Mouse (Mus musculus) Patski (cell line): Measurements from ENCODE around the gene Gp1bb. TPM values are rescaled to one million over a fixed set of nuclear protein-coding genes. Genes with fewer than 3 reads are reported as not detected.
A peak's percentile ranks its signal among the peaks of the same experiment; 100 is the strongest.

Experiments
- ATAC-seq: fragments of 100-300 bp; one replicate; pipeline ENCODE4 v1.8.0; 2021
- CTCF ChIA-PET: fragments of 350-600 bp; sonication (Branson Sonifier 250); formaldehyde crosslinking; loops from one replicate; lab custom pipeline; 2022; ENCODE audit warnings: inconsistent platforms; lab: Charles Lee
- POLR2A ChIA-PET: fragments of 350-600 bp; sonication (Branson Sonifier 250); formaldehyde crosslinking; loops from one replicate; lab custom pipeline; 2022; ENCODE audit warnings: antibody characterized with exemption, inconsistent platforms; lab: Charles Lee
- DNase-seq: peaks from one replicate; pipeline ENCODE4 v3.0.0-alpha.2; 2011; ENCODE audit warnings: low read depth, low spot score
- H3K27me3 ChIP-seq: fragments of 371-371 bp; one replicate; pipeline ENCODE4 v1.5.1; 2021
- CTCF ChIP-seq: fragments of 100-300 bp; IDR thresholded peaks from one replicate; pipeline ENCODE4 v1.5.1; 2021
- in situ Hi-C: fragments of 300-500 bp; cut with MboI; formaldehyde crosslinking; loops from 3 replicates; pipeline ENCODE4 v1.11.1; 2018; ENCODE audit warnings: low pct_unique_long_range_greater_than_20kb, mixed read lengths
- polyA plus RNA-seq: library from polyadenylated mRNA; unstranded; gene quantifications from one replicate; pipeline ENCODE4 v1.2.3, GENCODE M21; 2021

Gene Gp1bb
- polyA plus RNA-seq, 1 experiment from 2014 or later, result 0.91 TPM

DNA sequence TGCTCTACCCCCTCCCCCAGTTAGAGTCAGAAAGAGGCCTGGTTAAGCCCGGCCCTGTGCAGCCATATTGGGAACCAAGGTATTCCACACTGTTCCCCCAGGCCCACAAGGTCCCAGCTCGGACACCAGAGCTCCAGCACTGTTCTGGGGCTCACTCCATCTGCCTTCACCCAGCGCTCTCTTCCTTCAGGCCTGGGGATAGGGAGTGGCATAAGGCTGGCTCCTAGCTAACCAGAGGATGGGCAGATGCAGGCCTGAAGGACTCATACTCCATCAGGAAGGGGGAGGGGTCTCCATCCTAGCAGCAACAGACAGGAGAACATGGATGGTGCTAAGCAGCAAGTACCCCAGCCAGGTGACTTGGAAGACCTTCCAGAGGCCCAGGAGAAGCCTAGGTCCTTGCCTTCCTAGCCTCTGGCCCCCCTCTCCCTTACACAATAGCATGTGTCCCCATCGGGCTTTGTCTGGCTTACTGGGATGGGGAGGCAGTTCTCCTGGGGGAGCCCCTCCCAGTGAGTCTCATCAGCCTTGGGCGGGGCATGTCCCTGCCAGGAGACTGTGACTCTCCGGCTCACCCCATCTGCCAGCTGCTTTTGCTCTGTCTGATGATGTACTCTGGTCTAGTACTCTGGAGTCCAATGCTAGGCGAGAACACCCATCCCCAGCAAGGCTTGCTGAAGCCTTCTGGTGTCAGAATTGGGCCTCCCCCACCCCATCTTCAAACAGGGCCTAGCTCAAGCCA is 6.2 kb upstream of the Gp1bb start:
- ChIA-PET POLR2A (interaction anchor here (0.7 kb wide), 1 partner anchor 56 kb away, joined by 3 read pairs; no protein-coding TSS in a partner anchor), CTCF (interaction anchor here (2.6 kb wide), 1 partner anchor 50 kb away, joined by 9 read pairs; no protein-coding TSS in a partner anchor)
- ATAC-seq, result no peak
- TF ChIP-seq CTCF, result no peak
- no peak for DNase-seq
- no peaks in the 10 kb centered on the region for H3K27me3 ChIP-seq
- in situ Hi-C loops, result no loop called here

DNA sequence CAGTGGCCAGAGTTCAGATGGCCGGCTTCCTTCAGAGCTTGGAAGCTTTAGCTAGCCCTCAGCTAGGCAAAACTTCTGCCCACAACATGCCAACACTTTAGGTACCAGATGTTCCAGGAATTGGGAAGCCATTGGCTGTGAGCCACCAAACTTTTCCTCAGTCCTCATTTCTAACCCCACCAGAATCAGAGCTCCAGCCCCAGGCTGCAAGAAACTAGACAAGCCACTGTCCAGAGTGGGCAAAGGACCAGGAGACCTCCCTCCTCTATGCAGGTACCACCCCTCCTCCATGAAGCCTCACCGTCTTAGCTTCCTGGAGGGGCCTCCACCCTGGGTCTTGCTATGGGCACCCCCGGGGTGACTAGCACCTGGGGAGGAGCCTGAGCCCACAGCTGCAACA is 5.0 kb upstream of the Gp1bb start:
- in situ Hi-C loops, result no loop called here
- CTCF ChIA-PET, result interaction anchor here (2.6 kb wide), 1 partner anchor 51 kb away, joined by 9 read pairs; no protein-coding TSS in a partner anchor
- TF ChIP-seq CTCF, result no peak
- POLR2A ChIA-PET, result no interaction called here
- no peaks in the 10 kb centered on the region for H3K27me3 ChIP-seq
- ATAC-seq, result no peak
- DNase-seq, result no peak

DNA sequence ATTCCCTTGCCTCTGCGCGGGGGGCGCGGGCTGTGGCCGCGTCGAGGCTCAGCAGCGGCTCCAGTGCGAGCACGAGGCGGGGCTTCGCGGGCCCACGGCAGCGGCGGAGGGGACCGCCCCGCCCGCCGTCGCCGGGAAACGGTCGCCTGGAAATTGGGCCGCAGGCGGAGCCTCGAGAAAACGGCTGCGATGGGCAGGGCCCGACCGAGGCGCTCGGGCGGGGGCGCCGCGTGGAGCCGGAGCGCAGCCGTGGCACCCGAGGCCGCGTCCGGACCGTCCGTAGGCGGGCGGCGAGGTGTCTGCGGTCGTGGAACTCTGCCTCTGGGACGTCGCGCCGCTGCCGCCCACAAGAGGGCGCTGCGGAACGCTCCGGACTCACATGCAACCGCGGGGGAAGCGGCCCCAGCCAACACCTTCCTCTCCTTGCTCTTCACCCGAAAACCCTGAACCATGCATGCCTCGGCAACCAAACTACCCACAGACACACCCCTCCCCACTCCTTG is 4.2 kb upstream of the Gp1bb start, which contains the start of gene Gm49601:
Gm49601 (minus strand) TSS at position 52 of the 503 bp plus-strand sequence.
- DNase-seq (no peak), ATAC-seq (peak; percentile 28)
- in situ Hi-C loops, result no loop called here
- ChIA-PET POLR2A (no interaction called here), CTCF (interaction anchor here (2.6 kb wide), 1 partner anchor 52 kb away, joined by 9 read pairs; no protein-coding TSS in a partner anchor)
- H3K27me3 ChIP-seq, result no peaks in the 10 kb centered on the region
- no peak for TF ChIP-seq CTCF

DNA sequence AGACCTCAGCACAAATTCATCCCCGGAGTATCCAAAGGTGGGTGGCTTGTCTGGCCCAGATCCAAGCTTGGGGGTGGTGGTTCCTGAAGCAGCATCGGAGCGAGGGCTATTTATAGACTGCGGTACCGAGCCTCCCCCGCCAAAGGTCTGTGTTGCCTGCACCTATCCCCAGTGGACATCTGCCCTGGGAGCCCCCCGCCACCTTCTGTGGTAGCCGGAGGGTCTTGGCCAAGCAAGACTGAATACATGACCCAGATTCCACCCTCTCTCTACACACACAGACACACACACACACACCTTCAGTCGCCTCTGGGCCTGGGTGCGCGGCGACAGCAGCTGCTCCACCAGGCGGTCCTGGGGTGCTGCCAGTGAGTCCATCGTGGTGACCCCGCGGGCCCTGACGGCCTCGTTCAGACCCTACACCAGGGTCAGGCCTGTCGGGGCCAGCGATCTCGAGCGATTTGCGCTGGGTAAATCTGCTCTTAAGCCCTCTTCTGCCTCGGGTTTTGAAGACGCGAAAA is 3.6 kb upstream of the Gp1bb start:
- CTCF ChIA-PET, result no interaction called here
- no peaks in the 10 kb centered on the region for H3K27me3 ChIP-seq
- in situ Hi-C loops, result no loop called here
- no peak for TF ChIP-seq CTCF
- DNase-seq (no peak), ATAC-seq (no peak)
- POLR2A ChIA-PET, result no interaction called here

DNA sequence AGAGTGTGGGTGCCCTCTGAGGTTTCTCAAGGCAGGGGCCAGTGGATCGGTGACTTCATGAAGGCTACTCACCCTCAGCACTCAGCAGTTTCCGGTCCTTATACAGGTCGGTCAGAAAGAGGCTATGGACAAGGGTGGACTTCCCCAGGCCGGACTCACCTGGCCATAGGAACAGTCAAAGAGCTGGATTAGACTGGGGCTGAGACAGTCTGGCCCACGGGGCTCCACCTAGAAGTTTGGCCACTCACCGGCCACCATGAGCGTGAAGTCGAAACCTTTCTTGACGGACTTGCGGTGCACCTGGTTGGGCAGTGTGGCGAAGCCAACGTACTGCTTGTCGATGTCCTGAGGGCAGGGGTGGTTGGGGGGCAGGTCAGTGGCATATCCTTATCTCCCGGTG is 2.9 kb upstream of the Gp1bb start:
- in situ Hi-C loops, result no loop called here
- CTCF ChIA-PET, result no interaction called here
- POLR2A ChIA-PET, result no interaction called here
- no peak for DNase-seq
- TF ChIP-seq CTCF, result no peak
- no peak for ATAC-seq
- H3K27me3 ChIP-seq, result no peaks in the 10 kb centered on the region

DNA sequence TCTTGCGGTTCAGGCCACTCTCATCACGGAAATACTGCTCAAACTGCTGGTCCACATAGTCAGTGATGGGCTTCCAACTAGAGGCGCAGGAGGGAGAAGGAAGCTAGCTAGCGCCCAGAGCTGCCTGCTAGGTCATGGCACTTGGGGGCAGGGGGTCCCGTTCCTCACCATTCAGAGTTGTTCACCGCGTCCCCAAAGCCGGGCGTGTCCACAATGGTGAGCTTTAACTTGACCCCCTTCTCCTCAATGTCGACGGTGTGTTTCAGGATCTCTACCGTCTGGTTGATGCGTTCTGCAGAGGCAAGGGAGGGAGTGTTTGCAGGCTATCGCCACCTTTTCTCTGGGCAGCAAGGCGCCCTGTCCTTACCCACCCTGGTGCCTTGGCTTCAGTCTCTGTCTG is 2.4 kb upstream of the Gp1bb start:
- ChIA-PET POLR2A (interaction anchor here (0.6 kb wide), 1 partner anchor 117 kb away, joined by 3 read pairs; no protein-coding TSS in a partner anchor), CTCF (no interaction called here)
- DNase-seq (no peak), ATAC-seq (no peak)
- H3K27me3 ChIP-seq, result no peaks in the 10 kb centered on the region
- in situ Hi-C loops, result no loop called here
- no peak for TF ChIP-seq CTCF

DNA sequence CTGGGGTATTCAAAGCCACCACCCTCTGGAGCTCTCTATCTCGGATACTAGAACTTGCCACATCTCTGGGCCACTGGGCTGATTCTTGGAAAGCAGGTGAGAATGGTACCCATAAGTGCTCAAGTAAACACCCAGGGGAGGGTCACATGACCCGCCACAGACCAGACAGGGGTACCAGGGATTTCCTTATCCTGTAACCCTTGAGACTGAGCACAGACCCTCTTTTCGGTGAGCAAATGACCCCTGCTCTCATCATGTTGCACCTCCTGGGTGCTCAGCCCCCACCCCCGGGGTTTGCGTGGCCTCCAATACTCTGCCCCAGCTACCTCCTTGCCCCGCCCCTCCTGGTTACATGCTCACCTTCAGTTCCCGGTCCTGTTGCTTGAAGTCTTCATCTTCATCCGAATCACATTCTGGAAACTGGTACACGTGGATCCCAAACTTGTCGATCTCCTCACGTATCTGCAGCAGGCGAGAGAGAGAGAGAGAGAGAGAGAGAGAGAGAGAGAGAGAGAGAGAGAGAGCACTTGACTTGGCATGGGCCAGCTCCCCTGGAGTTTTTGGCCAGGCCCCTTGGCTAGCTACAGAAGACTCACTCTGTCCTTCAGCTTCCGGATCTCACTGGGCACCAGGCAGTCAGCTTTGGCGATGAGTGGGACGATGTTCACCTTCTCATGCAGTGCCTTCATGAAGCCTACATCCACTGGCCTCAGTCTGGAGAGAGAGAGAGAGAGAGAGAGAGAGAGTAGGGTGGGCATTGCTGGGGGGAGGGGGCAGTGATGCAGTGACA is 1.7 kb upstream of the Gp1bb start:
- in situ Hi-C loops, result no loop called here
- no peak for TF ChIP-seq CTCF
- no peaks in the 10 kb centered on the region for H3K27me3 ChIP-seq
- POLR2A ChIA-PET, result interaction anchor here (0.6 kb wide), 1 partner anchor 117 kb away, joined by 3 read pairs; no protein-coding TSS in a partner anchor
- DNase-seq (no peak), ATAC-seq (no peak)
- CTCF ChIA-PET, result no interaction called here

DNA sequence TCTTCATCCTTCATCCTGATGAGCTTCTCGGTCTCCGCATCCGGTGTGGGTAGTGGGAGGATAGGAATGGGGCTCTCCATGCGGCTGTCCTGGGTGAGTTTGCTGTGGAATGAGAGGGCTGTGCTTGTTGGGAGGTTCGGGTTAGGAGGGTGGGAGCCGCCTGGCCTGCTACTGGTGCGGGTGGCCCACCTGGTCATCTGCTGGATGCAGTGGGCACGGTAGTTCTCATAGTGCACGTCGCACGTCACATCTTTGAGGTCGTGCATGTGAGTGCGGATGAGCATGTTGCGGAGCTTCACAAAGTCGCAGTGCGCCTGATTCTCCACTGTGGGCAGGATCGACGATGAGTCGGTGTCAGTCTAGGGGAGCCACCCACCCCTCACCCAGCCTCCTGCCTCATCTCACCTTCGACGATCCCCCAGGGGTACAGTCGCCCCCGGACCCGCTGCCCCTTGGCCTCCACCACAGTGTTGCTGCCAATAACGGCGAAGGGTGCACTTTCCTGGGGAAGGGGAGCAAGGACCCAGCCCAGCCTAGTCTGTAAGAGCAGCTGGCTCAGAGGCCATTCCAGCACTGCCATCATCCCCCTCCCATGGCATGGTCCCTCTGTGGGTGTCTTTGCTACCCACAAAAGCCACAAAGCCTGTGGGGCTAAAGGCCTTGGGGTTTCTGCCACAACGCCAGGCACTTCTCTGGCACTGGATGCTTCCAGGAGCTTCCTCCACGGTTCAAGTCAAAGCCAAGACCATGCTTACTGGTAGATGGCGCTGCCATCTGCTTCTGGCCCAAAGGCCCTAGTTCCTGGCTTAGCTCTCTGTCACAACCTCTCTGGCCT is 930 bp upstream of the Gp1bb start:
- no peak for TF ChIP-seq CTCF
- POLR2A ChIA-PET, result no interaction called here
- in situ Hi-C loops, result no loop called here
- DNase-seq, result no peak
- H3K27me3 ChIP-seq, result no peaks in the 10 kb centered on the region
- ATAC-seq, result no peak
- CTCF ChIA-PET, result no interaction called here

DNA sequence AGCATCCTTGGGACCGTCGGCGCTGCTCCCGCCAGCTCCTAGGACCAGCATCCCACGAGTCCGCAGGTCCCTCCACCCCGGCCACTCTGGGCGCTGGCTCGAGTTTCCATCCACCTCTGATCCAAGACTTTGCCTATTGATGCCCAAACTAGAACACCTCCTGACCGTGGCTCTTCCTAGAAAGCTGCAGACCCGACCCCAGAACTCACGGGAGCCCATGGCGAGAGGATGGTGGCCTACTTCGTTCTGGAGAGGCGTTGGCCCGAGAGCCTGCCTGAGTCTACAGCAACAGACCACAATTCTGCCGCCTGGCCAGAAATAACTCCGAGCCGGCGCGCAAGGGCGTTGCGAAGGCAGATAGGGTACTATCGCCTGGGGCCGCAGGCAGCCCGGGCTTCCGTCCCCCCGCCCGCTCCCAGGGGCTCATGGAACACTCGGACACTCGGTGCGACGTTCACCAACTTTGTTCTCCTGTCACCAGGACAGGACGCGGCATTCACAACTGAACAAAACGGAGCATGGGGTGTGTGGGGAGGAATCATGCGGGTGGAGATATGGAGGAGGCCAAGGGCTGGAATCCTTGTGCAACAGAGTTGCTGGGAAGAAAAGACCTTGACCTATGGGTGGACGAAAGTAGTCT is 721 bp downstream of the Gp1bb start:
- DNase-seq (no peak), ATAC-seq (no peak)
- ChIA-PET POLR2A (no interaction called here), CTCF (no interaction called here)
- in situ Hi-C loops, result no loop called here
- TF ChIP-seq CTCF, result no peak
- H3K27me3 ChIP-seq, result no peaks in the 10 kb centered on the region
